Mouse (Mus musculus): ENCODE measurements around the gene 6030445D17Rik.

DNA sequence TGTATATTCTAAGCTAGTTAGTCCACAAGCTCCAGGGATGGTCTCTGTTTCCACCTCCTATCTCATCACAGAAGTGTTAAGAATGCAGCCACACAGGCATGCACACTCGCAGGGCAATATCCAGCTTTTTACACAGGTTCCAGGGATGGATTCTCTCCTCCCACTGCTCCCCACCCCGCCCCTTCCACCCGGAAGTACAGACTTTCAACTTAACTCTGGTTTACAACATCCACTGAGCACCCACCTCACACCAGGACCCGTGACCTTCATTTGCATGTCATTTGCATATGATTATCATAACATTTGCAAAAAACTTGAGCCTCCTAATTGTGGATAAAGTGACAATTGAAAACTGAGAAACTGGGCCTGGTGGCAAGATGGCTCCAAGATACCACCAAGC, 17.5 kb upstream of the 6030445D17Rik start:
- no peak for TF ChIP-seq CTCF (IDR thresholded peaks at IDR 0.05; ENCODE audit: extremely low read depth, insufficient read length, insufficient replicate concordance, low read depth, low read length)
- TF ChIP-seq POLR2A (IDR thresholded peaks at IDR 0.05; ENCODE audit: low read depth, low read length) = no peak

Data from small intestine, adult 2 months (tissue).